ENCODE assay signal across 14 mouse cellular contexts in the genomic region with DNA sequence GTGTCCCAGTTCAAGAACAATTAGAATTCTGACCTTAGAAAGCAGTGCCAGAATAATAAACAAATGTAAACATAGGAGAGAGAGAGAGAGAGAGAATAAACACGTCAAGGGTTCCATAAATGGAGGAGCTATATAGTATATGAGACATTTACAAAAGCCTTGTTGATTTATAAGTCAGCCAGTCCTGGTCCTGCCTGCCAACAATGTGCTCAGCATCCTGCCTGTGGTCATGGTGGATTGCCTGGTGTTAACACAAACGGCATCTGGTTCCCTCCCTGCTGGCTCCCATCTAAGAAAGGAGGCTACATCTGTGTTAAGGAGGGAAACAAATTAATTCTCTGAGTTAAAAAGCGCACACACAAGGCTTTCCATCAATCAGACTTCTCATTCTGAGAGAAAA.
A peak's percentile ranks its signal among the peaks of the same experiment; 100 is the strongest.
DNase-seq lines count a peak whose midpoint lies in the region; ATAC-seq and TF ChIP-seq lines count a peak whose summit lies in the region.
"Had no signal": no experiment of that assay in that cellular context is flagged by ENCODE, and none has a peak within 500 bp of the region (broad histone marks: within the 10 kb centered on the region; RNA-seq: fewer than 3 reads in every experiment).

No protein-coding gene starts in this region.

- H3K36me3 ChIP-seq in intestine, embryonic 16.5 days (ENCODE audit: control insufficient read depth, insufficient read depth, low read length): no peaks in the 10 kb centered on the region
- no peaks in the 10 kb centered on the region for H3K36me3 ChIP-seq in intestine, postnatal 0 days (ENCODE audit: control insufficient read depth, insufficient read depth)
- no peaks in the 10 kb centered on the region for H3K36me3 ChIP-seq in lung, embryonic 14.5 days (ENCODE audit: insufficient read depth)
- H3K36me3 ChIP-seq in forebrain, embryonic 12.5 days (replicated peaks): no peaks in the 10 kb centered on the region
- H3K36me3 ChIP-seq: heart, embryonic 12.5 days; hindbrain, embryonic 10.5 days had no signal

- no peaks in the 10 kb centered on the region for H3K9me3 ChIP-seq in intestine, embryonic 16.5 days (ENCODE audit: control insufficient read depth, low read length)
- H3K9me3 ChIP-seq in intestine, postnatal 0 days (ENCODE audit: control insufficient read depth): no peaks in the 10 kb centered on the region
- no peaks in the 10 kb centered on the region for H3K9me3 ChIP-seq in lung, embryonic 14.5 days (ENCODE audit: low read depth, low read length)
- H3K9me3 ChIP-seq in forebrain, embryonic 12.5 days: no peaks in the 10 kb centered on the region
- H3K9me3 ChIP-seq: forebrain, embryonic 13.5 days; heart, embryonic 12.5 days; hindbrain, embryonic 10.5 days had no signal

- ATAC-seq in intestine, embryonic 16.5 days: peak; percentile 48; the same call in 1 of the 2 replicates
- ATAC-seq in intestine, postnatal 0 days: no peak
- ATAC-seq in lung, embryonic 14.5 days (ENCODE audit: insufficient read depth): no peak
- ATAC-seq in forebrain, embryonic 12.5 days (ENCODE audit: low FRiP score): no peak
- ATAC-seq: forebrain, embryonic 13.5 days had no signal

- 35% methylated on average over 3 of the region's 3 CpGs for WGBS in intestine, embryonic 16.5 days
- WGBS in intestine, postnatal 0 days: 52% methylated on average over 3 of the region's 3 CpGs
- WGBS in lung, embryonic 14.5 days: 37% methylated on average over 3 of the region's 3 CpGs
- 63% methylated on average over 3 of the region's 3 CpGs for WGBS in forebrain, embryonic 12.5 days

- 0 out of 2 replicates have a peak, but pooled peaks cover 2% of the 10 kb centered on the region for H3K4me1 ChIP-seq in intestine, embryonic 16.5 days (ENCODE audit: control insufficient read depth, insufficient read depth, low read length)
- H3K4me1 ChIP-seq in intestine, postnatal 0 days (replicated peaks; ENCODE audit: control insufficient read depth, insufficient read depth, low read length): no peaks in the 10 kb centered on the region
- no peaks in the 10 kb centered on the region for H3K4me1 ChIP-seq in lung, embryonic 14.5 days (ENCODE audit: insufficient read depth)
- H3K4me1 ChIP-seq in forebrain, embryonic 12.5 days: no peaks in the 10 kb centered on the region
- H3K4me1 ChIP-seq: forebrain, embryonic 13.5 days; heart, embryonic 12.5 days; hindbrain, embryonic 10.5 days had no signal

- no peak overlapping the region for H3K27ac ChIP-seq in intestine, embryonic 16.5 days (ENCODE audit: low read length)
- no peak overlapping the region for H3K27ac ChIP-seq in intestine, postnatal 0 days (ENCODE audit: low read depth, low read length)
- H3K27ac ChIP-seq in lung, embryonic 14.5 days (ENCODE audit: low read depth): no peak overlapping the region
- H3K27ac ChIP-seq in forebrain, embryonic 12.5 days: no peak overlapping the region
- H3K27ac ChIP-seq: forebrain, embryonic 13.5 days; gastrocnemius, adult 2 months; hindbrain, embryonic 10.5 days had no signal

- H3K4me3 ChIP-seq in intestine, embryonic 16.5 days (ENCODE audit: low read length): no peak overlapping the region
- H3K4me3 ChIP-seq in intestine, postnatal 0 days (ENCODE audit: low read depth, low read length): no peak overlapping the region
- H3K4me3 ChIP-seq in lung, embryonic 14.5 days (ENCODE audit: low read depth, low read length): no peak overlapping the region
- no peak overlapping the region for H3K4me3 ChIP-seq in forebrain, embryonic 12.5 days (replicated peaks)
- H3K4me3 ChIP-seq: forebrain, embryonic 13.5 days; gastrocnemius, adult 2 months; heart, embryonic 12.5 days; hindbrain, embryonic 10.5 days had no signal

- TF ChIP-seq CTCF in intestine, postnatal 0 days (IDR thresholded peaks at IDR 0.05; ENCODE audit: low read depth): no peak
- no peak for TF ChIP-seq CTCF in lung, embryonic 14.5 days (IDR thresholded peaks at IDR 0.05; ENCODE audit: low read depth)

- no peak overlapping the region for H3K9ac ChIP-seq in intestine, embryonic 16.5 days (ENCODE audit: low read depth, low read length)
- no peak overlapping the region for H3K9ac ChIP-seq in intestine, postnatal 0 days (ENCODE audit: low read depth, low read length)
- H3K9ac ChIP-seq in lung, embryonic 14.5 days: no peak overlapping the region
- no peak overlapping the region for H3K9ac ChIP-seq in forebrain, embryonic 12.5 days
- H3K9ac ChIP-seq: forebrain, embryonic 13.5 days; heart, embryonic 12.5 days had no signal

- peak; percentile 59 for DNase-seq in lung, embryonic 14.5 days
- DNase-seq in lung, postnatal 25 days (ENCODE audit: low spot score): no peak
- DNase-seq in fibroblast of lung, adult 2 months (ENCODE audit: low read depth): peak; percentile 24
- DNase-seq: adrenal gland, adult 2 months; adrenal gland, postnatal 25 days; cerebellum, adult 2 months; gastrocnemius, adult 2 months; gastrocnemius, postnatal 25 days had no signal

- no peak overlapping the region for H3K4me2 ChIP-seq in intestine, embryonic 16.5 days (ENCODE audit: low read depth, low read length)
- H3K4me2 ChIP-seq in intestine, postnatal 0 days (replicated peaks; ENCODE audit: low read depth): no peak overlapping the region
- no peak overlapping the region for H3K4me2 ChIP-seq in lung, embryonic 14.5 days
- no peak overlapping the region for H3K4me2 ChIP-seq in forebrain, embryonic 12.5 days
- H3K4me2 ChIP-seq: forebrain, embryonic 13.5 days; heart, embryonic 12.5 days had no signal

- H3K27me3 ChIP-seq in intestine, embryonic 16.5 days (replicated peaks; ENCODE audit: control insufficient read depth, insufficient read depth, low read length): no peaks in the 10 kb centered on the region
- H3K27me3 ChIP-seq in intestine, postnatal 0 days (replicated peaks; ENCODE audit: control insufficient read depth, insufficient read depth, low read length): no peaks in the 10 kb centered on the region
- no peaks in the 10 kb centered on the region for H3K27me3 ChIP-seq in lung, embryonic 14.5 days (ENCODE audit: insufficient read depth, low read length)
- no peaks in the 10 kb centered on the region for H3K27me3 ChIP-seq in forebrain, embryonic 12.5 days
- H3K27me3 ChIP-seq: forebrain, embryonic 13.5 days; heart, embryonic 12.5 days had no signal
